In the genomic region with DNA sequence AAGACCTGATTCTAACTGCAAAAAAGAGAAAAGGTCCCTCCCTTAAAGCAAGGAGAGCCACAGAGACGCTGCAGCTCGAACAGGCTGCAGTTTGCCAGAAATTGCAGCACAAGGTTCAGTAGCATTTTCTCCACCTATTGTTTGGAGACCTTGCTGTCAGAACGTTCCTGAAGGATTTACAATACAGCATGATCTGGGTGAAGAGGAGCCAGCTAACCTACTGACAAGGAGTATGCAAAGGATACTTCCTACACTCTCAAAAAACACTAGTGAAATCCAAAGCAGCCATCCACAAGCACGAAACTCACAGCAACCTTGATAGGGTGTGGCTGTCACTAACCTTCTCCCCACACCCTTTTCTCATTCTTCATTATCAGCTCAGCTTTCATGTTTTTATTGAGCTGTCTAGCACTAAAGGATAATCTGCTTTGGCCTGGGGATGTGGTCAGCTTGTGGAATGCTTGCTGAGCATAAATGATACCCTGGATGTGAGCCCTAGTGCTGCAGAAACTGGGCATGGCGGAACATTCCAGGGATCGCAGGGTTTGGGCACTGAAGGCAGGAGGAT, we compare ENCODE assay signal across 8 mouse cellular contexts.
DNase-seq lines count a peak whose midpoint lies in the region; ATAC-seq and TF ChIP-seq lines count a peak whose summit lies in the region.

No protein-coding gene starts in this region.

- H3K4me3 ChIP-seq in liver, embryonic 11.5 days (ENCODE audit: low read depth, low read length) = no peak overlapping the region
- H3K4me3 ChIP-seq in embryonic fibroblast, embryonic 13.5 days (ENCODE audit: insufficient read depth, low read length) = no peak overlapping the region
- no peak overlapping the region for H3K4me3 ChIP-seq in hindbrain, embryonic 14.5 days (replicated peaks; ENCODE audit: low read length)
- no peak overlapping the region for H3K4me3 ChIP-seq in neural tube, embryonic 13.5 days

- TF ChIP-seq CTCF in embryonic fibroblast, embryonic 13.5 days (IDR thresholded peaks at IDR 0.05; ENCODE audit: borderline replicate concordance, insufficient read depth, low read length) = no peak

- DNase-seq in liver, embryonic 11.5 days (ENCODE audit: low spot score) = no peak
- DNase-seq in liver = no peak
- DNase-seq in hindbrain, embryonic 14.5 days (ENCODE audit: low spot score) = no peak
- DNase-seq in left cerebral cortex, postnatal 4 days = no peak
- DNase-seq in adrenal gland, adult 18-20 months (ENCODE audit: low spot score in 2 of 2) = no peak
- DNase-seq in left cerebral cortex, adult 11 months (ENCODE audit: low spot score) = no peak

- H3K9me3 ChIP-seq in liver, embryonic 11.5 days (ENCODE audit: control insufficient read depth, low read length) = no peaks in the 10 kb centered on the region
- no peaks in the 10 kb centered on the region for H3K9me3 ChIP-seq in hindbrain, embryonic 14.5 days (ENCODE audit: control insufficient read depth, low read length)
- no peaks in the 10 kb centered on the region for H3K9me3 ChIP-seq in neural tube, embryonic 13.5 days

- no peaks in the 10 kb centered on the region for H3K36me3 ChIP-seq in liver, embryonic 11.5 days (ENCODE audit: control insufficient read depth, insufficient read depth, low read length)
- H3K36me3 ChIP-seq in hindbrain, embryonic 14.5 days (replicated peaks; ENCODE audit: control insufficient read depth, insufficient read depth) = no peaks in the 10 kb centered on the region
- H3K36me3 ChIP-seq in neural tube, embryonic 13.5 days = no peaks in the 10 kb centered on the region

- intact Hi-C loops in left cerebral cortex, postnatal 4 days (cut with DNase I) = no loop called here

- no peak overlapping the region for H3K27ac ChIP-seq in liver, embryonic 11.5 days (ENCODE audit: low read depth, low read length)
- H3K27ac ChIP-seq in embryonic fibroblast, embryonic 13.5 days (ENCODE audit: insufficient read depth, low read length) = peak overlapping the region; percentile 86
- H3K27ac ChIP-seq in hindbrain, embryonic 14.5 days = peak overlapping the region; percentile 78
- peak overlapping the region; percentile 55 for H3K27ac ChIP-seq in neural tube, embryonic 13.5 days (replicated peaks)

- peak; percentile 49; the same call in 1 of the 2 replicates for ATAC-seq in liver, embryonic 11.5 days (replicated peaks; ENCODE audit: low FRiP score)
- ATAC-seq in hindbrain, embryonic 14.5 days (ENCODE audit: low FRiP score) = no peak
- ATAC-seq in neural tube, embryonic 13.5 days (ENCODE audit: low read depth) = no peak

- no peak overlapping the region for H3K9ac ChIP-seq in liver, embryonic 11.5 days (ENCODE audit: low read depth, low read length)
- H3K9ac ChIP-seq in hindbrain, embryonic 14.5 days = peak overlapping the region; percentile 44
- peak overlapping the region; percentile 38 for H3K9ac ChIP-seq in neural tube, embryonic 13.5 days

- TF ChIP-seq POLR2A in embryonic fibroblast, embryonic 13.5 days (IDR thresholded peaks at IDR 0.05; ENCODE audit: low read depth, low read length) = no peak

- 41% methylated on average over 6 of the region's 6 CpGs for WGBS in liver, embryonic 11.5 days
- WGBS in hindbrain, embryonic 14.5 days = 46% methylated on average over 6 of the region's 6 CpGs
- WGBS in neural tube, embryonic 13.5 days = 54% methylated on average over 6 of the region's 6 CpGs

- H3K4me2 ChIP-seq in liver, embryonic 11.5 days = peak overlapping the region; percentile 30
- H3K4me2 ChIP-seq in hindbrain, embryonic 14.5 days (replicated peaks) = peak overlapping the region; percentile 36
- H3K4me2 ChIP-seq in neural tube, embryonic 13.5 days = peak overlapping the region; percentile 34

- H3K4me1 ChIP-seq in liver, embryonic 11.5 days (replicated peaks; ENCODE audit: control insufficient read depth, insufficient read depth, low read length) = peaks cover 9% of the 10 kb centered on the region
- H3K4me1 ChIP-seq in embryonic fibroblast, embryonic 13.5 days (ENCODE audit: control insufficient read depth, insufficient read depth, low read length) = peaks cover 11% of the 10 kb centered on the region
- H3K4me1 ChIP-seq in hindbrain, embryonic 14.5 days (replicated peaks; ENCODE audit: control insufficient read depth, insufficient read depth, low read length) = peaks cover 15% of the 10 kb centered on the region
- peaks cover 22% of the 10 kb centered on the region for H3K4me1 ChIP-seq in neural tube, embryonic 13.5 days (replicated peaks)

- no peaks in the 10 kb centered on the region for H3K27me3 ChIP-seq in liver, embryonic 11.5 days (replicated peaks; ENCODE audit: control insufficient read depth, insufficient read depth, low read length)
- H3K27me3 ChIP-seq in hindbrain, embryonic 14.5 days (ENCODE audit: control insufficient read depth, insufficient read depth, low read length) = no peaks in the 10 kb centered on the region
- H3K27me3 ChIP-seq in neural tube, embryonic 13.5 days = no peaks in the 10 kb centered on the region
